Mouse (Mus musculus): ENCODE data around the gene Spef1. TPM values are rescaled to one million over a fixed set of nuclear protein-coding genes. Genes with fewer than 3 reads are reported as not detected.

The Spef1 gene
- polyA plus RNA-seq, 1 experiment from 2014 or later = 10.9 TPM

- Histone ChIP-seq H3K27me3 (no peaks in the 10 kb centered on the region), H3K27ac (replicated peaks) (no peak overlapping the region), H3K4me2 (no peak overlapping the region), H3K9me3 (no peaks in the 10 kb centered on the region), H3K4me1 (replicated peaks) (no peaks in the 10 kb centered on the region), H3K36me3 (peaks cover 63% of the 10 kb centered on the region), H3K4me3 (no peak overlapping the region), H3K9ac (no peak overlapping the region)
- 92% methylated on average over 21 of the region's 21 CpGs for WGBS
- no peak for ATAC-seq (ENCODE audit: low FRiP score, low read depth)
Measured at GRCm38 (mm10) chr2:131146193-131147042, 40.7 kb downstream of the Spef1 start.

DNA sequence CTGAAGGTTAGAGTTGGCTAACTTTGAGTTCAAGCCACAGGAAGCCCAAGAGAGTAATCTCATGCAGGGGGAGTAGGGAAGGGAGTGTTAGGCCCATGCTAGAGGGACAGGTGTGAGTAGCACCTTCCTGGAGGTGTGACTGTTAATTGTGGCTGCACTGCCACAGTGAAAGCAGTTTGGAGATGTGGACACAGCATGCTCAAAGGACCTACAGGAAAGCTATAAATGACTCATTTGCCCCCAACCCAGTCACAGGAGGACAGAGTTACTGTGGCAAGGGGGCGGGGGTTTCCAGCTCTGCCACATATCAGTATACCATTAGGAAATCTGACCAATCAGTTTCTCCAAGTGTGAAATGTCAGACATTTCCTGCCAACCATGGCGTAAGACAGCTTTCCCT, 41.5 kb downstream of the Spef1 start:
- no peak for ATAC-seq (ENCODE audit: low FRiP score, low read depth)
- no peak overlapping the region for H3K27ac ChIP-seq (replicated peaks)

DNA sequence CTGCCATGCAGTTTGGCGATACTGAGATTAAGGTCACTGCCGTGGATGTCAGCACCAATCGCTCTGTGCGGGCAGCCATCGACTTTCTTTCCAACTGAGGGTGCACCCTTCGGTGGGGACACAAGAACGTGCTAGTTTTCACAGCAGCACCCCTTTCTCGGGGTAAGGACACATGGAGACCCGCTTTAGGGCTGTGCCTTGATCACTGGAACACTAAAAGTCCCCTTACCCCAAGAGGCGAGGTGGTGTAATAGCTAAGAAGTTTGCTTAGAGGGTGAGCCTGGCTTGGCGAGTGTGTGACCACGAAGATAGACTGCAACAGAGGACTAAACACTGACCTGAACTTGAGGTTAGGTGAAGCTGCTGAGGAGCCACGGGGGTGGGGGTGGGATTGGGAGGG, 42.0 kb downstream of the Spef1 start:
- no peak for ATAC-seq (ENCODE audit: low FRiP score, low read depth)
- Histone ChIP-seq H3K9me3 (no peaks in the 10 kb centered on the region), H3K27ac (replicated peaks) (no peak overlapping the region), H3K27me3 (no peaks in the 10 kb centered on the region), H3K9ac (no peak overlapping the region), H3K4me2 (no peak overlapping the region), H3K36me3 (peaks cover 56% of the 10 kb centered on the region), H3K4me3 (no peak overlapping the region), H3K4me1 (replicated peaks) (no peaks in the 10 kb centered on the region)
- WGBS = 70% methylated on average over 13 of the region's 13 CpGs

More for the DNA sequence above, 41.5 kb downstream of the Spef1 start:
- H3K9ac ChIP-seq = no peak overlapping the region
- WGBS = 96% methylated on average over 2 of the region's 2 CpGs
- no peaks in the 10 kb centered on the region for H3K9me3 ChIP-seq
- H3K27me3 ChIP-seq = no peaks in the 10 kb centered on the region
- H3K4me3 ChIP-seq = no peak overlapping the region
- H3K4me1 ChIP-seq (replicated peaks) = no peaks in the 10 kb centered on the region
- H3K4me2 ChIP-seq = no peak overlapping the region
- H3K36me3 ChIP-seq = peaks cover 60% of the 10 kb centered on the region

DNA sequence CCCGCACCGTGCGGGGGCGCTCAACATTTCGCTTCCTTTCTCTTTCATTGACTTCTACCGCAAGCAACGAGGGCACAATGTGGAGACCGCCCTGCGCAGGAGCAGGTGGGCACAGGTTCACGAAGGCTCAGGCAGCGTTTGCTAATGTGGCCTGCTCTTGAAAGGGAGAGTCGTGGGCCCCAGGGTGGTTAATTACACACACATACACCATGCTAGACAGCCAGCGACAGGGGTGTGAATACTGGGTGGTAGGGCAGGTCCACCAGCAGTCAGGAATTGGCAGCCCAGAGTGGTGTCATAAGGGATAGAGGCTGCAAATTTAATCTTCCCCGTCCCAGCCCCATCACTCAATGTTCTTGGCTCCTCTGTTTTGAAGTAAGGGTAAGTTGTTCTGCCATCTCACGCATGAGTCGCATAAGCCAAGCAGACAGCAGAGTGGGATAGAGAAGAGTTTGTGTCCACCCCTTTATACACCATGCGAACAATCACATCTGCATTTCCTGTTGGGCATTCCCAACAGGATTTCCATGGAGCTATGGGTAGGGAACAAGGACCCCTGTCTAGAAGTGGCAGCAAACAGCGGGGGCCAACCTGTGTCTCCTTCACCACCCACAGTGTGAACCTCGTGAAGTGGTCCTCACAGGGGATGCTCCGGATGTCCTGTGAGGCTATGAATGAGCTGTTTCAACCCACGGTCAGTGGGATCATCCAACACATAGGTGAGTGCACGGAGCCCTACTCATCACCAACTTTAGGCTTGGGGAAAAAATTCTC, 43.9 kb downstream of the Spef1 start:
- H3K36me3 ChIP-seq = peaks cover 41% of the 10 kb centered on the region
- no peaks in the 10 kb centered on the region for H3K9me3 ChIP-seq
- 66% methylated on average over 22 of the region's 22 CpGs for WGBS
- H3K4me2 ChIP-seq = no peak overlapping the region
- no peak overlapping the region for H3K27ac ChIP-seq (replicated peaks)
- ATAC-seq (ENCODE audit: low FRiP score, low read depth) = no peak
- H3K9ac ChIP-seq = no peak overlapping the region
- H3K4me3 ChIP-seq = no peak overlapping the region
- H3K27me3 ChIP-seq = no peaks in the 10 kb centered on the region
- no peaks in the 10 kb centered on the region for H3K4me1 ChIP-seq (replicated peaks)

- Histone ChIP-seq H3K36me3 (peaks cover 35% of the 10 kb centered on the region), H3K4me2 (no peak overlapping the region), H3K9me3 (no peaks in the 10 kb centered on the region), H3K27me3 (no peaks in the 10 kb centered on the region), H3K9ac (no peak overlapping the region), H3K27ac (replicated peaks) (no peak overlapping the region), H3K4me3 (no peak overlapping the region), H3K4me1 (replicated peaks) (no peaks in the 10 kb centered on the region)
- WGBS = 28% methylated on average over 18 of the region's 18 CpGs
- 0 out of 2 replicates have a peak, but pooled peaks have one; percentile 9 for ATAC-seq (ENCODE audit: low FRiP score, low read depth)
Measured at GRCm38 (mm10) chr2:131142592-131142991, 44.5 kb downstream of the Spef1 start.

DNA sequence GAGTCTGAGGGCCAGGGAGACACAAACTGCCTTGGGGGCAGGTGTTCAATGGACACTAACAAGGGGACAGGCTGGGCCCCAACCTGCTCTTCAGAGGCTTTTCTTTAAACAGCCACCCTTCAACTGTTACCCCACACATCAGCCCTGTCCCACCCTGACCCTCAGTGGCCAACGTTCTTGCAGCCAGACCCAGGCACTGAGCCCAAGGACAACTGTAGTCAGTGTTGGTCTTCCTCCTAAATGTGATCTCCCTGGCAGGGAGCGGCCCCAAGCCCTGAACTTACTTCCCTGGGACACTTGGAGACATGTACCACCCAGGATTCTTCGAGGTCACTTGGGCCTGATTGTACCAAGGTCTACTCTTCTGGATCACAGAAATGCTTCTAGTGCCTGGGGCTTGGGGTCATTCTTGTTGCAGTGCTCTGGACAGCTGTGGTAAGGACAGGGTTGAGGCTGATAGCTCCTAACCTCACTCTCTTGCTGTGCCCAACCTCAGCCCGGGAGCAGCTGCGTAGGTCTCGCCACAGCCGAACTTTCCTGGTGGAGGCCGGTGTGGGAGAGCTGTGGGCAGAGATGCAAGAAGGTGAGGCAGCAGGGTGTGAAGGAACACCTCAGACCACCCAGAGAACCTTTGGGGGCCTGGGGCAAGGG, 45.6 kb downstream of the Spef1 start:
- no peak for ATAC-seq (ENCODE audit: low FRiP score, low read depth)
- Histone ChIP-seq H3K4me2 (no peak overlapping the region), H3K4me3 (no peak overlapping the region), H3K27ac (replicated peaks) (no peak overlapping the region), H3K9me3 (no peaks in the 10 kb centered on the region), H3K27me3 (no peaks in the 10 kb centered on the region), H3K36me3 (peaks cover 23% of the 10 kb centered on the region), H3K9ac (no peak overlapping the region), H3K4me1 (replicated peaks) (no peaks in the 10 kb centered on the region)
- 89% methylated on average over 8 of the region's 8 CpGs for WGBS

DNA sequence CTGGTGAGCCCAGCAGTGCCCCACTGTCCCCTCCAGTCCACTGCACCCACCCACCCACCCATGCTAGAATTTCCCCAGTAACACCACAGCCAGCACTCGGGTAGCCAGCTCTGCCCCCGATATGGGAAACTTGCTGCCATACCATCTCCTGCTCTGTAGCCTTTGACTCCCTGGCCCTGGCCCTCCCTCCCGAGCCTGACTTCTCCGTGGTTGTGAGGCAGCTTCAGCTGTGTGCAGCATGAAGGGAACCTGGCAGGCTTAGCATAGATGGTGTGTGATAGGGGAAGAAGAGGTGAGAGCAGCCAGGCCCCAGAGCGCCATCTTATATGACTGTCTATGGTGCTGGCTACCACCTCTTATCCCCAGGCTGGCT, 46.6 kb downstream of the Spef1 start:
- H3K27ac ChIP-seq (replicated peaks) = no peak overlapping the region
- 74% methylated on average over 5 of the region's 5 CpGs for WGBS
- no peak for ATAC-seq (ENCODE audit: low FRiP score, low read depth)

DNA sequence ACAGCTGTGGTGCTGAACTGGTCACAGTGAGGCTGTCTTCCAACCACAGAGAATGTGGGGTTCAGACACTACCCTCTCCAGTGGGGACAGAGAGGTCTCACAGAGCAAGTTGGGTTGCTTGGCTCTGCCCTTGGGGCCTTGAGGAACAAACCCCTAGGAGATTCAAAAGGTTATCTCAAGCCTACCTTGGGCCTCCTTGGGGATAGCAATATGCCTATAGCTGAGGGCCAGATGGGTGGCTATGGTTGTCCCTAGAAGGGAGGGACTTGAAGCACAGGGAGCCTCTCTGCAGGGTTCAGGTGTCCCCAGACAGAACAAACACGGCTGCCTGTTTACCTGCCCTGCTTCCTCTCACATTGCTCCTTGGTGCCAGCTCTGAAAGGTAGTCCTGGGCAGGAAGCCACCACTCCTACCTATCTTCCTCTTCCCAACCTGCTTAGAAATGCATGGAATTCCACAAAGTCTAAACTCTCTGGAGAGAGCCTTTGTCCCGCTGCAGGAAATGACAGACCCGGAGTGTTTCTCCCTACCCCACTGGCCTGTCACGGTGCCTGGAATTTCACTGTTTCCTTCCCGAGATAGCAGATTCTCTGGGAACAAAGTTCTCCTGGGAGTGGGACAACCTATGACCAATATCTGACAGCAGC, 47.1 kb downstream of the Spef1 start:
- Histone ChIP-seq H3K9ac (no peak overlapping the region), H3K27ac (replicated peaks) (0 out of 2 replicates have a peak overlapping the region, but pooled peaks have one; percentile 3), H3K9me3 (no peaks in the 10 kb centered on the region), H3K4me3 (no peak overlapping the region), H3K36me3 (peaks cover 13% of the 10 kb centered on the region), H3K27me3 (no peaks in the 10 kb centered on the region), H3K4me1 (replicated peaks) (no peaks in the 10 kb centered on the region), H3K4me2 (no peak overlapping the region)
- 57% methylated on average over 5 of the region's 5 CpGs for WGBS
- no peak for ATAC-seq (ENCODE audit: low FRiP score, low read depth)

More for the DNA sequence above, 46.6 kb downstream of the Spef1 start:
- Histone ChIP-seq H3K4me1 (replicated peaks) (no peaks in the 10 kb centered on the region), H3K36me3 (peaks cover 18% of the 10 kb centered on the region), H3K4me3 (no peak overlapping the region), H3K4me2 (no peak overlapping the region), H3K9ac (no peak overlapping the region), H3K9me3 (no peaks in the 10 kb centered on the region), H3K27me3 (no peaks in the 10 kb centered on the region)

DNA sequence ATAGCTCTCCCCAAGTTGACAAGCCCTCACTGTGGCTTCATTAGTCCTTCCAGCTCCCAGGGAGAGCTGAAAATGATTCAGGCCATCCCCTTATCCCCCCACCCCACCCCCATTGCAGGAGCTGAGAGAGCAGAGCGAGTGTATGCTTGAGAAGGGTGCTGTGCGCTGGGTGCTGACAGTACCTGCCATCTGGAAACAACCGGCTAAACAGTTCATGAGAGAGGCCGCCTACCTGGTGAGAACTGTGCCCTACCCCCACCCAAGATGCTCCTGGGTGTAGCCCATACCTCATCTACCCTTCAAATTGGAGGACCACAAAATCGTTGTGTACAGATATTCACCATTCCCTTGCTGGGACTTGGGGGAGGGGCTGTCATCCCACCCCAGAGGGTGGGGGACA, 47.8 kb downstream of the Spef1 start:
- Histone ChIP-seq H3K27ac (replicated peaks) (no peak overlapping the region), H3K27me3 (no peaks in the 10 kb centered on the region)
- no peak for ATAC-seq (ENCODE audit: low FRiP score, low read depth)

DNA sequence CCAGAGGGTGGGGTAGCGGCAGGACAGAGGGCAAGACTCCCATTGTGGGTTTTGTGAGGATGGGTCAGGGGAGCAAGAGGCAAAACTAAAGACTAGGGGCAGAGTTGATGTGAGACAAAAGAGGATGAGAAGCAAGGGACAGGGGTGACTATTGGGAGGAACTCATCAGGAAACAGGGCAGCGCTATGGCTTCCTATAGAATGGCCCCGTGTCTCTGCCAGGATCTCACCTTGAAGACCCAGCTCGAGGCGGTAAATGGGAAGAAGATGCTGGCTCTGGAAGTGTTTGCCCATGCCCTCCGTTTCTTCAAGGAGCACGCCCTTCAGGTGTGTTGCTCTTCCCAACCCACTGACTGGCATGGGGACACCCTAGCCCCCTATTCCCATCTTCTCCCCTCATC, 48.3 kb downstream of the Spef1 start:
- Histone ChIP-seq H3K9me3 (no peaks in the 10 kb centered on the region), H3K36me3 (0 out of 2 replicates have a peak, but pooled peaks cover 4% of the 10 kb centered on the region), H3K4me3 (no peak overlapping the region), H3K4me1 (replicated peaks) (no peaks in the 10 kb centered on the region), H3K9ac (no peak overlapping the region), H3K27me3 (no peaks in the 10 kb centered on the region), H3K27ac (replicated peaks) (no peak overlapping the region), H3K4me2 (no peak overlapping the region)
- no peak for ATAC-seq (ENCODE audit: low FRiP score, low read depth)
- WGBS = 75% methylated on average over 7 of the region's 7 CpGs

More for the DNA sequence above, 47.8 kb downstream of the Spef1 start:
- Histone ChIP-seq H3K4me2 (no peak overlapping the region), H3K4me3 (no peak overlapping the region), H3K9me3 (no peaks in the 10 kb centered on the region), H3K36me3 (peaks cover 5% of the 10 kb centered on the region), H3K9ac (no peak overlapping the region), H3K4me1 (replicated peaks) (no peaks in the 10 kb centered on the region)
- WGBS = 92% methylated on average over 5 of the region's 5 CpGs

DNA sequence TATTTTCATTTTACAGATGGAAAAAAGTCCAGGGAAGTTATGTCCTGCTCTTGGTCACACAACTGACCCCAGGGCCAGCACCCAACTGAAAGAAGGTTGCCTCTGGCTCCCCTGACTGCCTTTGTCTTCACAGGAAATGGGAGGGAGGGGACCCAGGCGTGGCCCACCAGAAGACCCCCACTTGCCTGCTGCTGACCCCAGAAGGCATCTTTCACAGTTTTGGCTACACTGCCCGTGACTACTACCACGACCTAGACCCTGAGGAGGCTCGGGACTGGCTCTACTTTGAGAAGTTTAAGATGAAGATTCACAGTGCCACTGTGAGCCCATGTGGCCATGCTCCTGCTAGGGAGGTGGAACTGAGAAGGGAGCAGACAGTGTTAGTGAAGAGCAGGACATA, 48.8 kb downstream of the Spef1 start:
- no peaks in the 10 kb centered on the region for H3K4me1 ChIP-seq (replicated peaks)
- 78% methylated on average over 4 of the region's 4 CpGs for WGBS
- no peak overlapping the region for H3K4me2 ChIP-seq
- H3K9ac ChIP-seq = no peak overlapping the region
- no peak overlapping the region for H3K4me3 ChIP-seq
- H3K9me3 ChIP-seq = no peaks in the 10 kb centered on the region
- H3K27me3 ChIP-seq = no peaks in the 10 kb centered on the region
- no peak overlapping the region for H3K27ac ChIP-seq (replicated peaks)
- ATAC-seq (ENCODE audit: low FRiP score, low read depth) = no peak
- H3K36me3 ChIP-seq = 0 out of 2 replicates have a peak, but pooled peaks cover 2% of the 10 kb centered on the region
